Mouse (Mus musculus) mouse trophoblast stem cell (cell line): ENCODE measurements around the gene Zfp260.

Experiments used
- in situ Hi-C, 2 experiments: fragments of 300-500 bp; cut with MseI, MboI; formaldehyde crosslinking; loops; 2 replicates in 1 of 2; 3 replicates in 1 of 2; pipeline ENCODE4 v1.15.1; 2025

Gene Zfp260

DNA sequence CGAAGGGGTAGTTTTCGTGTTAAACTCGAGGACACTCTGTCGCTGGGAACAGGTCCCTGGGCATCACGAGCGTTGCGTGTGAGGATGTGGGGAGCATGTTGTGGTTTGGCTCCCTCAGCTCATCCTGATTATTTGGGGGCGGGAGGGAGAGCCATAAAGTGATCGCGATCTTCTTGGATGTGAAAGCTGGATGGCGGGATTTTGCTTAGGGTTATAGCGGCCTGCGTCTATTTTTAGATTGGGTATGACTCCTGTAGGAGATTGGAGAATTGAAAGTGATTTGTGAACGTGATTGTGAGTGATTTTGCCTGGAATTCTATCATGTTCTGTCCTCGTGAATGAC lies 27.6 kb downstream of the Zfp260 start:
- in situ Hi-C loops = no loop called here

DNA sequence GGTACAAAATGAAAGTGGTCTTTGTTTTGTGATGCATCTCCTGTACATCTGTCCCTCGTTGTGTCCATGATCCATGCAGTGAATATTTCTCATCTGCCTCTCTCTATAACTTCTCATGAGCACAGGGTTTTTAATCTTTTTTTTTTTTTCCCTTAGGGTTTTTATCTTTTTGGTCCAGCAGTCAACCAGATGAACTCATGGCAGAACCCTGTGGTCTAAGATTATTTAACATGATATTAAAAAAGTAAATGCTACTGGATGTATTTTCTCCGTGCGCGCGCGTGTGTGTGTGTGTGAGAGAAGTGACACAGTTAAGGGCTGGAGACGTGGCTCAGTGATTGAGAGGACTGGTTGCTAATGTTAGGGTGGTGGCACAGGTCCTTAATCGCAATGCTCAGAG lies 35.3 kb downstream of the Zfp260 start:
- in situ Hi-C loops = no loop called here

DNA sequence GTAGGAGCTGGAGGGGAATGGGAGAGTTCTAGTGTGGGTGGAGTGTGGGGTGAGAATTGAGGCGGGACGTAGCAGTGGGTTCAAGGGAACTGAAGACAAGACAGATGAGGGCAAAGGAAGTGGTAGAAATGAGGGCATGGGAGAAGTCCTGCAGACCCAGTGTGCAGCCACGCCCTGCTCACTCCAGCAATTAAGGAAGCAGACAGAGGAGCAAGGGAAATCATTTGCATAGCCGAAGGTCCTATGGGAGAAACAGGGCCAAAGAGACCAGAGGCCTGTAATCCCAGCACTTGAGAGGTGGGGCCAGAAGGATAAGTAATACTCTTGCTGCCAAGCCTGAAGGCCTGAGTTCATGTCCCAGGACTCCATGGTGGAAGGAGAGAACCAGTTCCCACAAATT lies 37.8 kb downstream of the Zfp260 start:
- in situ Hi-C loops = no loop called here

DNA sequence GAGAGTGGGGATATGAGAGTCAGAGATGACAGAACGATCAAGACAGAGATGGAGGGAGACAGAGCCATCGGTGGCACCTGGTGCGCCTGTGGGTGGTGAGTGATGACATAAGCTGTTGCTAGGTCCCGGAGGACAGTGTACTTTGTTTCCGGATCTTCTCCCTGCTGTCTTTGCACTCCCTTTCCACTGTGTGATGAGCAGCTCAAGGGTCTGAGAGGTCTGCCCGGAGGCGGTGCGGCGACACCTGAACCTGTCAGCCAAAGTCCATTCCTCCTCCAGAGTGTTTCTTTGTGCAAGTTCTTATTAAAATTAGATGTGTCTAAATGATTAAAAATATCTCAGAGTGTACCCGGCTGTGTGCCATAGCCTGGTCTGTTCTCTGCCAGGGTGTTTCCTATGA lies 42.2 kb downstream of the Zfp260 start:
- in situ Hi-C loops = no loop called here

DNA sequence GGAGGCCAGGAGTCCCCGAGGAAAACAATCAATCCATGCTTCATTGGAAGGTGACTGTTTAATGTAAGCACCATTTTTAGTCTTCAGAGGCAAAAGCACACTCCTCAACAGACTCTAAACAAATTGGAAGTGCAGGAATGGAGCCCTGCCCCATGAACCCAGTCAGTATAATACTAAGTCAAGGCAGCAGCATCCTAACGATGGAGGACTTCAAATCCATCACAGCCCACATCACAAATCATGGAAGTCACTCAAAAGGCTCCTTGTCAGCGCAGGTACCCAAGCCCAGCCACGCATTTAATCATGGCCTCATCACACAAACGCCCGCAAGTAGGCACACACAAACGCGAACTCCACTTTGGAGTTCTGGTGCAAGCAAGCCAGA lies 48.6 kb downstream of the Zfp260 start:
- in situ Hi-C loops = no loop called here

DNA sequence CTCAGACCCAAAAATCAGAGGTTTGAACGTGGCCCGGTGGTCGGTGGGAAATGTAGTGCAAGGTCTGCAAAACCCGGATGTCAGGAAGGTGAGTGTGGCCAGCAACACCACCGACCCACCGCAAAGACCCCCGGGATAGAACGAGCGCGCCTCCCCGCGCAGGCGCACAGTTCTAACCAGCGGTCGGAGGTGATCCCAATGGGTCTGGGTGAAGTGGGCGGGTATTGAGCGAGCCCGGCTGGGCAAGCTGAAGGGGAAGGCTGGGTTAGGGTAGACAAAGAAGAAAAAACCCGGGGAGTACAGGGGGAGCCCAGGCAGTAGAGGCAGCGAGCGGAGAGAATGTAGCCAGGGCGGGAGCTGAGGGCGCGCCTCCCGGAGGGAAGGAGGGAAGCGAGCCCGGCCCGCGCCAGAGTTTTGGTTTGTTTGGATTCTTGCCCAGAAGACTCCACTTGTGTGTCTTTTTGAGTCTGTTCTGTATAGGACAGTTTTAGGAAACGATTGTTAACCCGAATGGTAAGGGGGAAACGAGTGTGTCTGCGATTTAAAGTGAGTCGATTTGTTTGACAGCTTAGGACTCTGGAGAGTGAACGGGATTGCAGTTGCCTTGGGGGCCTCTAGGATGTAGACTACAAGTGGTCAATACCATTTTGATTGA lies 49.1 kb downstream of the Zfp260 start:
- in situ Hi-C loops = no loop called here

DNA sequence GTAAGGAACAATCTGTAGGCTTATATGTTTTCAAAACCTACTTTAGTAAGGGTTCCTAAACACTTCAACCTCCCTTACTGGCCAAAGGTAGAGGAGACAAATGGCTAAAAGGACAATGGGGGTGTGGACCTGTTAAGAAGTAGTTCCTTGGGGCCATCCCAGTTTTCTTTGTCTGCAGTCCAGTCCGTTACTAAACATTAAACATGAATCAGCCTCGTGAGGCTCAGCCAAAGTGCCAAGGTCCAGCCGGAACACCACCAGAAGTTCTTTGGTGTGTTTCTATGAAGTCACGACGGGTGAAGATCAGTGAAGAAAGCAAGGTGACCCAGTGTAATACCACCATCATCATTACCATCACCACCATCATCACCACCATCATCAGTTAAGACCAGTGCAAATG lies 52.4 kb downstream of the Zfp260 start:
- in situ Hi-C loops = no loop called here

DNA sequence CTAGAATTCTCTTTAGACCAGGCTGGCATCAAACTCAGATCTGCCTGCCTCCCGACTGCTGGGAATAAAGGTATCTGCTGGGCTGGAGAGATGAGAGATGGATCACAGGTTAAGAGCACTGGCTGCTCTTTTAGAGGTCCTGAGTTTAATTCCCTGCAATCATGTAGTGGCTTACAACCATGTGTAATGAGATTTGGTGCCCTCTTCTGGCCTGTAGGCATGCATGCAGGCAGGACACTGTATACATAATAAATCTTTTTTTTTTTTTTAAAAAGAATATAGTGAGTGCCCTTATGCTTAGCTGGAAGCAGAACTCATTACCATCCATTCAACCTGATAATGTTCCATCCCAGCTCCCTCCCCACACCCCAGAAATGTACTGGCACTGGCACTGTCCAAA lies 59.5 kb downstream of the Zfp260 start:
- in situ Hi-C loops = no loop called here

DNA sequence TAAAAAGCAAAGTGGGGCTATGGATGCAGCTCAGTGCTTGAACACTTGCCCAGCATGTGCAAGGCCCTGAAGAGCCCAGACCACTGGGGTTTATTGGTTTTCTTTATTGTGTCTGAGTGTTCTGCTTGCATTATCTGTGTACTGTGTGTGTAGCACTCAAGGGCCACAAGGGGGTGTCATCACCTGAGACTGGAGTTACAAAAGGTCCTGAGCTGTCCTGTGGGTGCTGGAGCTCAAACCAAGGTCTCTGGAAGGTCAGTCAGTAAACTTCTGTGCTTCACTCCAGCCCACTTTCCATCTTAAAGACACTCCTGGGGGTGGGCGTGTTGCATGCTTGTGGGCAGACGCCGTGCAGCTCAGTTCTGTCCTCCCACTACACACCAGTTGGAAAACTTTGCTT lies 60.9 kb downstream of the Zfp260 start:
- in situ Hi-C loops = no loop called here
